Mouse (Mus musculus) heart, embryonic 14.5 days (tissue): Measurements from ENCODE around the gene Idh3a. TPM values are rescaled to one million over a fixed set of nuclear protein-coding genes. Genes with fewer than 3 reads are reported as not detected.

Experiments
- ATAC-seq: fragments of 200-750 bp; cut with Nextera tagmentation; 2 replicates; pipeline ENCODE4 v1.8.0; 2017; ENCODE audit warnings: low read depth, moderate TSS enrichment; ENCODE audit not compliant: insufficient number of reproducible peaks, insufficient read depth, low FRiP score
- H3K27ac ChIP-seq, 2 experiments: fragments of 200-500 bp in 1 of 2; fragments of 300-500 bp in 1 of 2; sonication (generic) in 1 of 2; replicated peaks in 1 of 2; 2 replicates each; pipeline ENCODE4 v1.5.1; 2012 to 2014; ENCODE audit warnings: low read depth in 2 of 2, low read length in 2 of 2, control low read depth in 1 of 2, mild to moderate bottlenecking in 1 of 2, mixed read lengths in 1 of 2; ENCODE audit not compliant: control insufficient read depth in 1 of 2, insufficient read depth in 1 of 2
- H3K27me3 ChIP-seq: fragments of 300-500 bp; sonication (generic); 2 replicates; pipeline ENCODE4 v1.6.1; 2014; ENCODE audit warnings: mild to moderate bottlenecking, low read length, control low read depth; ENCODE audit not compliant: control insufficient read depth, insufficient read depth
- H3K36me3 ChIP-seq: fragments of 300-500 bp; sonication (generic); 2 replicates; pipeline ENCODE4 v1.6.1; 2014; ENCODE audit warnings: mild to moderate bottlenecking, control low read depth, low read length, mixed read lengths; ENCODE audit not compliant: control insufficient read depth, insufficient read depth
- H3K4me1 ChIP-seq, 2 experiments: fragments of 200-500 bp in 1 of 2; fragments of 300-500 bp in 1 of 2; sonication (generic) in 1 of 2; 2 replicates each; pipeline ENCODE4 v1.6.1; 2012 to 2014; ENCODE audit warnings: low read length in 2 of 2, control low read depth in 1 of 2, mixed read lengths in 1 of 2; ENCODE audit not compliant: control insufficient read depth in 2 of 2, insufficient read depth in 2 of 2
- H3K4me2 ChIP-seq: fragments of 300-500 bp; sonication (generic); 2 replicates; pipeline ENCODE4 v1.6.1; 2014; ENCODE audit warnings: mild to moderate bottlenecking, low read length
- H3K4me3 ChIP-seq, 2 experiments: fragments of 200-500 bp in 1 of 2; fragments of 300-500 bp in 1 of 2; sonication (generic) in 1 of 2; 2 replicates each; pipeline ENCODE4 v1.5.1; 2012 to 2014; ENCODE audit warnings: low read length in 2 of 2, mild to moderate bottlenecking in 2 of 2, control low read depth in 1 of 2, low read depth in 1 of 2, moderate library complexity in 1 of 2; ENCODE audit not compliant: control insufficient read depth in 1 of 2, insufficient read depth in 1 of 2
- H3K9ac ChIP-seq: fragments of 300-500 bp; sonication (generic); 2 replicates; pipeline ENCODE4 v1.6.1; 2014; ENCODE audit warnings: mild to moderate bottlenecking, low read length
- H3K9me3 ChIP-seq: fragments of 300-500 bp; sonication (generic); 2 replicates; pipeline ENCODE4 v1.6.1; 2016; ENCODE audit warnings: low read length, control low read depth; ENCODE audit not compliant: control insufficient read depth
- whole genome bisulfite sequencing: fragments of 180-500 bp; shearing (Covaris S2); extraction: QIAGEN DNeasy Blood & Tissue Kit; methylation state at CpG from one replicate; pipeline ENCODE4 v1.1.7; 2014; 5-methylcytosine and 5-hydroxymethylcytosine counted together
- polyA plus RNA-seq: library from polyadenylated mRNA; unstranded; fragments of >200 nt; fragmentation: Nextera tagmentation; extraction: Ambion mirVana; gene quantifications from 2 replicates; pipeline ENCODE4 v1.2.1, GENCODE M21; 2014

Gene Idh3a
- polyA plus RNA-seq, 1 experiment from 2014 or later: 502 TPM

DNA sequence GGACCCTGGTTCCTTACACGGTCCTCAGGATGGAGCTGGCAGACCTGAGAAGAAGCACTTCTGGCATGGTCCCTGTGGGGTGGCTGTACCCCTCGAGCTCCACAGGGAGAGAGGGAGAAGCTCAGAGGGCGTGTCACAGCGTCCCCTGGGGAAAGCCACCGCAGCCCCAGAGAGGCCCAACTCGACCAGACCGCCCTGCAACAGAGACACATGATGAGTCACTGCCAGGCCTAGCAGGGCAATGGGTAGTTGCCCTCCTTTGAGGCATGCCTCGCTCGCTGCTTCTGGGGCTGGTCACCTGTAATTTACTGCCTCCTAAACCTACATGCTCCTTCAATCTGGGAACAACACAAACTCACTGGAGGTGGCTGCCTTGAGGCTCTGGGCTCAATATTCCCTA is 60.1 kb downstream of the Idh3a start:
- Histone ChIP-seq H3K4me2 (no peak overlapping the region), H3K36me3 (no peaks in the 10 kb centered on the region), H3K27ac (no peak overlapping the region), H3K9ac (no peak overlapping the region), H3K4me3 (no peak overlapping the region), H3K4me1 (0 out of 4 replicates have a peak, but pooled peaks cover 0 to 2% of the 10 kb centered on the region in 2 experiments), H3K27me3 (no peaks in the 10 kb centered on the region), H3K9me3 (no peaks in the 10 kb centered on the region)
- WGBS: 73% methylated on average over 9 of the region's 9 CpGs
- ATAC-seq: no peak

DNA sequence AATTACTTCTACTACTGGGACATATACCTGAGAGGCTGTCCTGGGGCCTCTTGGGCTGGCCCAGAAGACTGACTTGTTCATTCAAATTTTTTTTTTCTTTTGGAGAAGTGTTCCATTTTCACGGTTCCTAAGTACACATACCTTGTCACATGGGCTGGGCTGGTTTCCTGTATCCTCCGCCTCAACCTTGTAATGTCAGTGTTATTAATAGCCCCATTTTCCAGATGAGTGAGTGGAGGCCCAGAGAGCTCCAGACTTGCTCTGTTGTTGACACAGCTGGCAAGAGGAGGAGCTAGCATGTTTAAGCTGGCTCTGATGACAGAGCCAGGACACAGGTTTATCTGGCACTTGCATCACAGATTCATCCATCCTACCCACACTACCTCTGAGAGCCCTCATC is 61.3 kb downstream of the Idh3a start:
- Histone ChIP-seq H3K4me2 (no peak overlapping the region), H3K9ac (no peak overlapping the region), H3K4me1 (no peaks in the 10 kb centered on the region), H3K4me3 (no peak overlapping the region), H3K27me3 (no peaks in the 10 kb centered on the region), H3K27ac (no peak overlapping the region), H3K9me3 (no peaks in the 10 kb centered on the region), H3K36me3 (no peaks in the 10 kb centered on the region)
- ATAC-seq: no peak
- WGBS: 38% methylated on average over 2 of the region's 2 CpGs

DNA sequence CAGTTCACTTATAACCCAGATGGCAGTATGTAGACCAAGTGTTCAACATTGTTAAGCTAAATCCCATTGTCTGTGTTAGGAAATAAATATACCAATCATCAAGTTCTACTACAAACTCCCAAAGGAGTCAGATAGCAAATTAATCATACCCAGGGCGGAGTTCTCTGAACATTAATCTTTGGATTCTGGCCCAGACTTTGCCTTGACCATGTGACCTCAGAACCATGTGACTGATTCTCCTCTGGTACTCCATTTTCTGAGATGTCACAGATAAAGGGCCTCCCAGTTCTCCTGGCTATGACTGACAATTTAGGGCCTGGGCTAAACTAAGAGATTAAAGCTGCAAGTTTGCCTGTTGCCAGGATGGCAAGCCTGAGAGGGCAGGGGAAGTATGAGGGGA is 63.2 kb downstream of the Idh3a start:
- no peak overlapping the region for H3K9ac ChIP-seq
- no peaks in the 10 kb centered on the region for H3K36me3 ChIP-seq
- H3K4me1 ChIP-seq: no peaks in the 10 kb centered on the region
- H3K4me2 ChIP-seq: no peak overlapping the region
- 64% methylated on average over 1 of the region's 1 CpGs for WGBS
- no peaks in the 10 kb centered on the region for H3K9me3 ChIP-seq
- no peak overlapping the region for H3K4me3 ChIP-seq
- ATAC-seq: no peak
- H3K27ac ChIP-seq: no peak overlapping the region
- no peaks in the 10 kb centered on the region for H3K27me3 ChIP-seq

DNA sequence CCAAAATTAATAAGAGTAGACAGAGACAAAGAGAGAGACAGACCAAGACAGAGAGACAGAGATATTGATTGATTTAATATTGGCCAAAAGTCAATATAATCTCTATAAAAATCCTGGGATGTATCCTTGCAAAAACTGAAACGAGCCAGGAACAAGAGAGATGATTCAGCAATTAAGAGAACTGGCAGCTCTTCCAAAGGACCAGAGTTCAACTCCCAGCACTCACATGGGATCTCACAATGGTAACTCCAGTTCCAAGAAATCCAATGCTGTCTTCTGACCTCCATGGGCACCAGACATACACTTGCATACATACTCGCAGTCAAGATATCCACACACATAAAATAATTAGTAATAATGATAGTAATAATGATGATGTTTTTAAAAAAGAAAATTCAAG is 66.6 kb downstream of the Idh3a start:
- Histone ChIP-seq H3K4me2 (no peak overlapping the region), H3K9ac (no peak overlapping the region), H3K27ac (no peak overlapping the region), H3K36me3 (no peaks in the 10 kb centered on the region), H3K4me3 (no peak overlapping the region), H3K9me3 (no peaks in the 10 kb centered on the region), H3K4me1 (no peaks in the 10 kb centered on the region), H3K27me3 (no peaks in the 10 kb centered on the region)
- 76% methylated on average over 2 of the region's 2 CpGs for WGBS
- no peak for ATAC-seq

Other genes starting within 250 kb of the Idh3a start
- 8.5 and 11.4 TPM in 2 replicates for gene Dmxl2, start 84.7 kb upstream of the Idh3a start, polyA plus RNA-seq
- gene Sh2d7, start 47.4 kb upstream of the Idh3a start, polyA plus RNA-seq: not detected in 2 replicates
- gene Cib2, start 26.1 kb upstream of the Idh3a start, polyA plus RNA-seq: 5.0 and 6.7 TPM in 2 replicates
- gene Acsbg1, start 75.5 kb downstream of the Idh3a start, polyA plus RNA-seq: 0.07 TPM in 1 of 2 replicates, not detected in the other
- gene Dnaja4, start 112.5 kb downstream of the Idh3a start, polyA plus RNA-seq: 29.0 and 30.1 TPM in 2 replicates
- 103 and 105 TPM in 2 replicates for gene Wdr61, start 148.2 kb downstream of the Idh3a start, polyA plus RNA-seq
- 7.0 and 13.8 TPM in 2 replicates for gene Crabp1, start 178.4 kb downstream of the Idh3a start, polyA plus RNA-seq